Mouse (Mus musculus) left cerebral cortex, postnatal 10 days (tissue): Measurements from ENCODE around the gene Dynlt1c. TPM values are rescaled to one million over a fixed set of nuclear protein-coding genes. Genes with fewer than 3 reads are reported as not detected.
"Not testable (repeated sequence)": the region's sequence is repeated elsewhere in the genome, so short reads cannot be mapped to it uniquely, and the experiment has no call there.

ENCODE experiments used
- DNase-seq, 2 experiments: peaks; one replicate each; pipeline ENCODE4 v3.0.0; 2021 to 2022; ENCODE audit warnings: low spot score in 2 of 2, mixed read lengths in 1 of 2; ENCODE audit errors: extremely low spot score in 1 of 2
- intact Hi-C: fragments of 180-260 bp; cut with DNase I; formaldehyde crosslinking; loops from one replicate; pipeline ENCODE4 v1.15.1; 2025
- total RNA-seq, 2 experiments: library from RNA; stranded (reverse); gene quantifications; 2 replicates each; pipeline ENCODE4 v1.2.3; 2021

The Dynlt1c gene
- 10 to 100 TPM; 23.8 to 25.0 TPM for total RNA-seq

- peak in 1 of 2 experiments; percentile 84 for DNase-seq
- intact Hi-C loops: not testable (repeated sequence)
Observed at GRCm38 (mm10) chr17:6601204-6601911, at the start of gene Dynlt1c. Gene Dynlt1c (plus strand): TSS chr17:6601671.

GRCm38 (mm10) chr17:6553798-6554197 lies 47.7 kb upstream of the Dynlt1c start:
- DNase-seq, intact Hi-C loops: not testable (repeated sequence)

GRCm38 (mm10) chr17:6554243-6554642 lies 47.2 kb upstream of the Dynlt1c start:
- intact Hi-C loops, DNase-seq: not testable (repeated sequence)

GRCm38 (mm10) chr17:6559447-6560133 lies 41.9 kb upstream of the Dynlt1c start:
- DNase-seq, intact Hi-C loops: not testable (repeated sequence)

GRCm38 (mm10) chr17:6564866-6565265 lies 36.6 kb upstream of the Dynlt1c start:
- intact Hi-C loops, DNase-seq: not testable (repeated sequence)

- DNase-seq: not testable (repeated sequence)
Observed at GRCm38 (mm10) chr17:6567908-6568307, 33.6 kb upstream of the Dynlt1c start.

GRCm38 (mm10) chr17:6571296-6571695 lies 30.2 kb upstream of the Dynlt1c start:
- intact Hi-C loops, DNase-seq: not testable (repeated sequence)

More at GRCm38 (mm10) chr17:6567908-6568307, 33.6 kb upstream of the Dynlt1c start:
- intact Hi-C loops: not testable (repeated sequence)

- intact Hi-C loops, DNase-seq: not testable (repeated sequence)
Observed at GRCm38 (mm10) chr17:6572202-6572601, 29.3 kb upstream of the Dynlt1c start.

- intact Hi-C loops, DNase-seq: not testable (repeated sequence)
Observed at GRCm38 (mm10) chr17:6575376-6575775, 26.1 kb upstream of the Dynlt1c start.

- intact Hi-C loops, DNase-seq: not testable (repeated sequence)
Observed at GRCm38 (mm10) chr17:6588672-6589071, 12.8 kb upstream of the Dynlt1c start.

- intact Hi-C loops, DNase-seq: not testable (repeated sequence)
Observed at GRCm38 (mm10) chr17:6592109-6592508, 9.4 kb upstream of the Dynlt1c start.

- intact Hi-C loops, DNase-seq: not testable (repeated sequence)
Observed at GRCm38 (mm10) chr17:6593896-6594295, 7.6 kb upstream of the Dynlt1c start.

- DNase-seq, intact Hi-C loops: not testable (repeated sequence)
Observed at GRCm38 (mm10) chr17:6595776-6596497, 5.5 kb upstream of the Dynlt1c start.

- DNase-seq, intact Hi-C loops: not testable (repeated sequence)
Observed at GRCm38 (mm10) chr17:6598356-6598755, 3.1 kb upstream of the Dynlt1c start.

GRCm38 (mm10) chr17:6600216-6600911 lies 1.1 kb upstream of the Dynlt1c start:
- DNase-seq, intact Hi-C loops: not testable (repeated sequence)

- intact Hi-C loops, DNase-seq: not testable (repeated sequence)
Observed at GRCm38 (mm10) chr17:6602205-6602604, 734 bp downstream of the Dynlt1c start.

GRCm38 (mm10) chr17:6605347-6605746 lies 3.9 kb downstream of the Dynlt1c start:
- DNase-seq, intact Hi-C loops: not testable (repeated sequence)

GRCm38 (mm10) chr17:6613524-6613923 lies 12.1 kb downstream of the Dynlt1c start:
- DNase-seq, intact Hi-C loops: not testable (repeated sequence)

- DNase-seq, intact Hi-C loops: not testable (repeated sequence)
Observed at GRCm38 (mm10) chr17:6614316-6614715, 12.8 kb downstream of the Dynlt1c start.
